Mouse (Mus musculus) liver, embryonic 14.5 days (tissue): Measurements from ENCODE around the gene Clta. TPM values are rescaled to one million over a fixed set of nuclear protein-coding genes. Genes with fewer than 3 reads are reported as not detected.
A peak's percentile ranks its signal among the peaks of the same experiment; 100 is the strongest.

ENCODE experiments used
- ATAC-seq: fragments of 200-750 bp; cut with Nextera tagmentation; 2 replicates; pipeline ENCODE4 v1.8.0; 2017; ENCODE audit warnings: moderate number of reproducible peaks, mild to moderate bottlenecking, moderate library complexity; ENCODE audit not compliant: insufficient read depth
- DNase-seq, 3 experiments: peaks; one replicate each; pipeline ENCODE4 v3.0.0-alpha.2; 2012 to 2013; ENCODE audit warnings: low read depth in 3 of 3, low spot score in 3 of 3
- H3K27ac ChIP-seq: fragments of 300-500 bp; sonication (generic); 2 replicates; pipeline ENCODE4 v1.5.1; 2014; ENCODE audit warnings: moderate library complexity, mild to moderate bottlenecking, control low read depth, inconsistent platforms
- H3K27me3 ChIP-seq: fragments of 300-500 bp; sonication (generic); 2 replicates; pipeline ENCODE4 v1.6.1; 2014; ENCODE audit warnings: mild to moderate bottlenecking, low read length, moderate library complexity; ENCODE audit not compliant: control insufficient read depth, insufficient read depth
- H3K36me3 ChIP-seq: fragments of 300-500 bp; sonication (generic); replicated peaks from 2 replicates; pipeline ENCODE4 v1.6.1; 2014; ENCODE audit warnings: low read depth; ENCODE audit not compliant: control insufficient read depth, insufficient read depth
- H3K4me1 ChIP-seq, 2 experiments: fragments of 200-500 bp in 1 of 2; fragments of 300-500 bp in 1 of 2; sonication (generic) in 1 of 2; replicated peaks; 2 replicates each; pipeline ENCODE4 v1.6.1; 2012 to 2014; ENCODE audit warnings: antibody characterized with exemption in 1 of 2, inconsistent platforms in 1 of 2, low read length in 1 of 2; ENCODE audit not compliant: control insufficient read depth in 2 of 2, insufficient read depth in 2 of 2
- H3K4me2 ChIP-seq: fragments of 300-500 bp; sonication (generic); 2 replicates; pipeline ENCODE4 v1.6.1; 2014; ENCODE audit warnings: low read depth, mild to moderate bottlenecking, control low read depth, moderate library complexity
- H3K4me3 ChIP-seq, 2 experiments: fragments of 200-500 bp in 1 of 2; fragments of 300-500 bp in 1 of 2; sonication (generic) in 1 of 2; 2 replicates each; pipeline ENCODE4 v1.5.1; 2012 to 2014; ENCODE audit warnings: low read depth in 2 of 2, low read length in 2 of 2, mild to moderate bottlenecking in 2 of 2, control low read depth in 1 of 2, inconsistent platforms in 1 of 2, moderate library complexity in 1 of 2; ENCODE audit not compliant: insufficient read depth in 1 of 2
- H3K9ac ChIP-seq: fragments of 300-500 bp; sonication (generic); replicated peaks from 2 replicates; pipeline ENCODE4 v1.6.1; 2014; ENCODE audit warnings: mild to moderate bottlenecking, control low read depth, moderate library complexity
- H3K9me3 ChIP-seq: fragments of 300-500 bp; sonication (generic); 2 replicates; pipeline ENCODE4 v1.6.1; 2016; ENCODE audit warnings: low read length, mixed read lengths; ENCODE audit not compliant: control insufficient read depth
- CTCF ChIP-seq: IDR thresholded peaks from 2 replicates; pipeline ENCODE4 v1.5.1; 2016; ENCODE audit warnings: antibody characterized with exemption, low read depth, control low read depth
- EP300 ChIP-seq: IDR thresholded peaks from 2 replicates; pipeline ENCODE4 v1.6.1; 2016; ENCODE audit warnings: antibody characterized with exemption, low read depth
- WGBS: fragments of 180-500 bp; shearing (Covaris S2); extraction: QIAGEN DNeasy Blood & Tissue Kit; methylation state at CpG from one replicate; pipeline ENCODE4 v1.1.7; 2014; ENCODE audit not compliant: insufficient replicate concordance; 5-methylcytosine and 5-hydroxymethylcytosine counted together
- polyA plus RNA-seq, 2 experiments: library from polyadenylated mRNA; depleted of rRNA in 1 of 2; stranded (reverse) in 1 of 2; unstranded in 1 of 2; fragments of >200 nt; fragmentation: Nextera tagmentation in 1 of 2; extraction: Ambion mirVana in 1 of 2; gene quantifications; 2 replicates each; pipeline versions ENCODE4 v1.2.1 to v1.2.3; 2012 to 2014

The Clta gene
- polyA plus RNA-seq, 2 experiments: 121 to 173 TPM

DNA sequence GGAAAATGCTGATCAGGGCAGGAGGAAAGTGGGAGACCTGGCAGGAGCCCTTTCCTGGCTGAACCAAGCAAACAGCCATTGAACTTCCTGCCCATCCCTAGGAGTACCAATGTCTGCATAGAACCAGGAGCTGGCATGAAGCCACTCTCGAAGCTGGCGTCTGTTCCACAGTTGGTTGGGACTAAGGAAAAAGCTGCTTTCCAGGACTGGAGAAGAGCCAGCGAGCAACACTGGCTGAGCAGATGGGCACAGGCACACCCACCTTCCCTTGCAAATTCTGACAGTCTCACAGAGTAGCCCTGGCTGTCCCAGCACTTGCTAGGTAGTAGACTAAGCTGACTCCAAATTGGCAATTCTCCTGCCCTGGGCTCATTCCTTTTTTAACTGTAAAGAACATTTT lies 24.5 kb upstream of the Clta start:
- H3K4me1 ChIP-seq: peaks cover 0 to 8% of the 10 kb centered on the region in 2 experiments; a peak in 2 of 4 replicates
- no peak for DNase-seq
- ATAC-seq: no peak

DNA sequence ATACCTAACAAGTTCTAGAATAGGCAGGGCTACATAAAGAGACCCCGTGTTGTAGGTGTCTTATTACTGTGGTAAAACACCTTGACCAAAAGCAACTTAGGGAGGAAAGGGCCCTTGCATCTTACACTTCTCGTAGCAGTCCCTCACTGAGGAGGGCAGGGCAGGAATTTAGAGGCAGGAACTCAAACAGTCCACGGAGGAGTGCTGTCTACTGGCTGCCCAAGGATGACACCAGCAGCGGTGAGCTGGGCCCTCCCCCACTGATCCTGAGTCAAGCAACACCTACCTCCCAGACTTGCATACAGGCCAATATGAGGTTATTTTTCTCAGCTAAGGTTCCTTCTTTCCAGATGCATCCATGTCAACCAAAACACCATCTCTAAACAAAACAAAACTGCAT lies 24.0 kb upstream of the Clta start:
- H3K4me2 ChIP-seq: no peak overlapping the region
- DNase-seq: no peak
- 70% methylated on average over 4 of the region's 4 CpGs for WGBS

More for the DNA sequence above, 24.5 kb upstream of the Clta start:
- Histone ChIP-seq H3K4me3 (no peak overlapping the region), H3K9me3 (no peaks in the 10 kb centered on the region), H3K36me3 (no peaks in the 10 kb centered on the region; the same call in 1 of the 2 replicates), H3K4me2 (no peak overlapping the region), H3K9ac (no peak overlapping the region), H3K27ac (no peak overlapping the region), H3K27me3 (no peaks in the 10 kb centered on the region)
- 76% methylated on average over 3 of the region's 3 CpGs for WGBS
- TF ChIP-seq EP300 (no peak), CTCF (no peak)

DNA sequence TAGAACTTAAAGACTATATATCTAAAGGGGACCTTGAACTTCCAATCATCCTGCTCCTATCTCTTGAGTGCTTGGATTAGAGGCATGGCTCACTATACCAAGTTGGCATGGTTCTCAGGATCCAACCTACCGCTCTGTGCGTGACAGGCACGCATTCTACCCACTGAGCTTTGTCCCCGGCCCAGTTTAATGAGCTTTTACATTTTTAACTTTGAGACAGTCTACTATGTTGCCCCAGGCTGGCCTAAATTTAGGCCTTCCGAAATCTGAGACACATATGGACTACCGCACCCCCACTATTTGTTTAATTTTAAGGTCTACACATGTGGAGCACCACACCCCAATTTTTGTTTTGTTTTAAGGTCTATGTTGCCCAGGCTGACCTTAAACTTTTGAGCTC lies 23.4 kb upstream of the Clta start:
- Histone ChIP-seq H3K9ac (no peak overlapping the region), H3K9me3 (no peaks in the 10 kb centered on the region), H3K36me3 (no peaks in the 10 kb centered on the region; the same call in 1 of the 2 replicates), H3K4me3 (no peak overlapping the region), H3K4me1 (peaks cover 0 to 4% of the 10 kb centered on the region in 2 experiments; a peak in 2 of 4 replicates), H3K4me2 (no peak overlapping the region), H3K27me3 (no peaks in the 10 kb centered on the region), H3K27ac (no peak overlapping the region)
- no peak for ATAC-seq
- 82% methylated on average over 6 of the region's 6 CpGs for WGBS
- no peak for DNase-seq
- TF ChIP-seq EP300: no peak
- TF ChIP-seq CTCF: no peak

More for the DNA sequence above, 24.0 kb upstream of the Clta start:
- Histone ChIP-seq H3K27me3 (no peaks in the 10 kb centered on the region), H3K4me3 (no peak overlapping the region), H3K4me1 (peaks cover 0 to 5% of the 10 kb centered on the region in 2 experiments; a peak in 2 of 4 replicates), H3K9me3 (no peaks in the 10 kb centered on the region), H3K36me3 (no peaks in the 10 kb centered on the region; the same call in 1 of the 2 replicates), H3K9ac (no peak overlapping the region), H3K27ac (no peak overlapping the region)
- TF ChIP-seq EP300 (no peak), CTCF (no peak)
- ATAC-seq: no peak

DNA sequence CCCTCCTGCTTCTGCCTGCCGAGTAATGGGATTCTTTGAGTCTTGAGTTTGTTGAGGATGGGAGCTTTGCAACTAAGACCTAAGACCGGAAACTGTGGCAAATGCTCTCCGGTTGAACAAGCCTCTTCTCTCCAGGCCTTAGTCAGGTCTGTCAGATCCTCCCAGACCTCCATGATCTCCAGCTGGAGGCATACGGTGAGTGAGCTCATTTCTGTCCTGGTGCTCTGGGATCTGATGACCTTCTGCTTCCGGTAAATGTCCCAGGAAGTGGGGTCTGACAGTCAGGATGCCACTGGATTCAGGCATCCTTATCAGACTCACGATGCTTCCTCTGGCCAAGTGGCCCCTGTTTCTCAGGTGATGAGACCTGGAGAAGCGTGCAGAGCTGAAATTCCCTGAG lies 23.0 kb upstream of the Clta start:
- no peaks in the 10 kb centered on the region; the same call in 1 of the 2 replicates for H3K36me3 ChIP-seq
- no peak for DNase-seq
- no peak overlapping the region for H3K4me3 ChIP-seq
- H3K9ac ChIP-seq: no peak overlapping the region
- H3K9me3 ChIP-seq: no peaks in the 10 kb centered on the region
- H3K4me1 ChIP-seq: peaks cover 0 to 3% of the 10 kb centered on the region in 2 experiments; a peak in 2 of 4 replicates
- no peak overlapping the region for H3K4me2 ChIP-seq
- no peak overlapping the region for H3K27ac ChIP-seq
- no peaks in the 10 kb centered on the region for H3K27me3 ChIP-seq
- WGBS: 51% methylated on average over 7 of the region's 7 CpGs
- TF ChIP-seq CTCF (no peak), EP300 (no peak)
- ATAC-seq: no peak

DNA sequence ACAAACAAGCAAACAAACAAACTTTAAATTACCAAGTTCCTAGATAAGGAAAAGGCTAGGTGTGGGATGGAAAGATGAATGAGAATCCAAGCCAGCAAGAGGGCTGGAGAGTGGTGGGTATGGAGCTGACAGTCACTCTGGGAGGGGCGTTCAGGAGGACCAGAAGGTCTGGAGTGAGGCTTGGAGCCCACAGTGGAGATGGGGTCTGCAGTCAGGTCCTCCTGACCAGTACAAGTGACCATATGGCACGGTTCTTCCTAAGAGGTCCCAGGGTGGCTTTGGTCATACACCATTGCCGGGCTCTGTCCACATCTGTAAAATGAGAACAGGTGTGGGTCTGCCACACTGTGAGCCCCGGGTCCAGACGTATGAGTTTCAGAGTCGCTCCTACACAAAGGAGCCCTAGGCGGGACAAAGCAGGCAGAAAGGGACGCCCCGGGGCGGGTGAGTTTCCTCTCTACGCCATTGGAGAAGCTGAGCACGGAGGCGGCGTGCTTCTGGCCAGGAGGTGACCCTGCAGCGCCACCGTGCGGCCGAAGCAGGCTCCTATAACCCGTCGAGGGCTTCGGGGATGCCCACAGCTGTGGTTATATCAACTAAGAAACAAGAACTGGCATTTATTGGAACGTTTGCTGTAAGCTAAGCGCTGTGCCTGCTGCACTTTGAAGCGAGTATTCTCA lies 22.1 kb upstream of the Clta start:
- peak overlapping the region; percentile 34 to 55 for H3K4me3 ChIP-seq
- no peaks in the 10 kb centered on the region for H3K9me3 ChIP-seq
- DNase-seq: peak; percentile 73 to 82 (median 76)
- no peaks in the 10 kb centered on the region for H3K36me3 ChIP-seq
- H3K27me3 ChIP-seq: no peaks in the 10 kb centered on the region
- no peak overlapping the region for H3K27ac ChIP-seq
- H3K9ac ChIP-seq: peak overlapping the region; percentile 41
- peaks cover 0 to 3% of the 10 kb centered on the region in 2 experiments; a peak in 2 of 4 replicates for H3K4me1 ChIP-seq
- WGBS: under 1% methylated on average over 24 of the region's 24 CpGs
- H3K4me2 ChIP-seq: peak overlapping the region; percentile 67
- TF ChIP-seq CTCF (peak; percentile 98), EP300 (no peak)
- ATAC-seq: peak; percentile 90
